Mouse (Mus musculus) forebrain, embryonic 10.5 days (tissue): ENCODE results near the gene Dip2b. TPM values are rescaled to one million over a fixed set of nuclear protein-coding genes. Genes with fewer than 3 reads are reported as not detected.

Experiments
- DNase-seq: peaks from one replicate; pipeline ENCODE4 v3.0.0-alpha.2; 2017; ENCODE audit warnings: low spot score; ENCODE audit errors: extremely low spot score
- H3K27ac ChIP-seq: fragments of 300-500 bp; sonication (generic); 2 replicates; pipeline ENCODE4 v1.5.1; 2016; ENCODE audit warnings: mild to moderate bottlenecking
- H3K27me3 ChIP-seq: fragments of 300-500 bp; sonication (generic); 2 replicates; pipeline ENCODE4 v1.6.1; 2016; ENCODE audit warnings: mild to moderate bottlenecking; ENCODE audit not compliant: poor library complexity, severe bottlenecking
- H3K36me3 ChIP-seq: fragments of 300-500 bp; sonication (generic); replicated peaks from 2 replicates; pipeline ENCODE4 v1.6.1; 2016; ENCODE audit warnings: mild to moderate bottlenecking, moderate library complexity
- H3K4me1 ChIP-seq: fragments of 300-500 bp; sonication (generic); 2 replicates; pipeline ENCODE4 v1.6.1; 2016
- H3K4me3 ChIP-seq: fragments of 300-500 bp; sonication (generic); 2 replicates; pipeline ENCODE4 v1.5.1; 2016; ENCODE audit warnings: mild to moderate bottlenecking, moderate library complexity
- H3K9me3 ChIP-seq: fragments of 300-500 bp; sonication (generic); 2 replicates; pipeline ENCODE4 v1.6.1; 2016; ENCODE audit warnings: mild to moderate bottlenecking, moderate library complexity
- WGBS: fragments of 180-500 bp; shearing (Covaris S2); methylation state at CpG from one replicate; pipeline ENCODE4 v1.1.7; 2016; 5-methylcytosine and 5-hydroxymethylcytosine counted together
- polyA plus RNA-seq: library from polyadenylated mRNA; unstranded; fragments of >200 nt; fragmentation: Nextera tagmentation; extraction: Ambion mirVana; gene quantifications from 2 replicates; pipeline ENCODE4 v1.2.1, GENCODE M21; 2016

Dip2b gene
- polyA plus RNA-seq, 1 experiment from 2014 or later: 17.4 TPM

GRCm38 (mm10) chr15:100181841-100182240, 143.4 kb downstream of the Dip2b start:
- Histone ChIP-seq H3K27me3 (no peaks in the 10 kb centered on the region), H3K4me3 (no peak overlapping the region), H3K36me3 (peaks cover 91% of the 10 kb centered on the region), H3K4me1 (no peaks in the 10 kb centered on the region), H3K27ac (no peak overlapping the region), H3K9me3 (no peaks in the 10 kb centered on the region)
- DNase-seq: no peak
- 92% methylated on average over 10 of the region's 10 CpGs for WGBS

- Histone ChIP-seq H3K27me3 (no peaks in the 10 kb centered on the region), H3K9me3 (no peaks in the 10 kb centered on the region), H3K36me3 (peaks cover 91% of the 10 kb centered on the region), H3K4me3 (no peak overlapping the region), H3K27ac (no peak overlapping the region), H3K4me1 (no peaks in the 10 kb centered on the region)
- 92% methylated on average over 28 of the region's 28 CpGs for WGBS
- no peak for DNase-seq
Observed at GRCm38 (mm10) chr15:100182526-100183280, 144.2 kb downstream of the Dip2b start.

GRCm38 (mm10) chr15:100183510-100183909, 145.0 kb downstream of the Dip2b start:
- 92% methylated on average over 10 of the region's 10 CpGs for WGBS

GRCm38 (mm10) chr15:100184821-100185496, 146.5 kb downstream of the Dip2b start:
- Histone ChIP-seq H3K27ac (no peak overlapping the region), H3K4me3 (no peak overlapping the region), H3K27me3 (no peaks in the 10 kb centered on the region), H3K9me3 (no peaks in the 10 kb centered on the region), H3K4me1 (no peaks in the 10 kb centered on the region), H3K36me3 (peaks cover 98% of the 10 kb centered on the region)
- no peak for DNase-seq
- 90% methylated on average over 5 of the region's 5 CpGs for WGBS

More at GRCm38 (mm10) chr15:100183510-100183909, 145.0 kb downstream of the Dip2b start:
- no peaks in the 10 kb centered on the region for H3K4me1 ChIP-seq
- no peak for DNase-seq
- H3K36me3 ChIP-seq: peaks cover 92% of the 10 kb centered on the region
- no peaks in the 10 kb centered on the region for H3K9me3 ChIP-seq
- H3K27me3 ChIP-seq: no peaks in the 10 kb centered on the region
- no peak overlapping the region for H3K4me3 ChIP-seq
- no peak overlapping the region for H3K27ac ChIP-seq

GRCm38 (mm10) chr15:100186234-100186633, 147.8 kb downstream of the Dip2b start:
- no peak for DNase-seq
- H3K4me1 ChIP-seq: no peaks in the 10 kb centered on the region
- WGBS: 95% methylated on average over 9 of the region's 9 CpGs

GRCm38 (mm10) chr15:100186882-100187672, 148.6 kb downstream of the Dip2b start:
- no peak overlapping the region for H3K27ac ChIP-seq
- no peak overlapping the region for H3K4me3 ChIP-seq
- H3K27me3 ChIP-seq: no peaks in the 10 kb centered on the region
- H3K4me1 ChIP-seq: no peaks in the 10 kb centered on the region
- no peaks in the 10 kb centered on the region for H3K9me3 ChIP-seq
- 97% methylated on average over 8 of the region's 8 CpGs for WGBS
- H3K36me3 ChIP-seq: peaks cover 98% of the 10 kb centered on the region
- no peak for DNase-seq

More at GRCm38 (mm10) chr15:100186234-100186633, 147.8 kb downstream of the Dip2b start:
- no peak overlapping the region for H3K27ac ChIP-seq
- H3K4me3 ChIP-seq: no peak overlapping the region
- peaks cover 98% of the 10 kb centered on the region for H3K36me3 ChIP-seq
- H3K9me3 ChIP-seq: no peaks in the 10 kb centered on the region
- no peaks in the 10 kb centered on the region for H3K27me3 ChIP-seq

GRCm38 (mm10) chr15:100188542-100188941, 150.1 kb downstream of the Dip2b start:
- no peaks in the 10 kb centered on the region for H3K4me1 ChIP-seq
- H3K27ac ChIP-seq: no peak overlapping the region
- DNase-seq: no peak
- no peak overlapping the region for H3K4me3 ChIP-seq
- no peaks in the 10 kb centered on the region for H3K9me3 ChIP-seq
- H3K36me3 ChIP-seq: peaks cover 99% of the 10 kb centered on the region
- H3K27me3 ChIP-seq: no peaks in the 10 kb centered on the region
- 96% methylated on average over 5 of the region's 5 CpGs for WGBS

- Histone ChIP-seq H3K4me3 (no peak overlapping the region), H3K27me3 (no peaks in the 10 kb centered on the region), H3K9me3 (no peaks in the 10 kb centered on the region), H3K36me3 (peaks cover 99% of the 10 kb centered on the region), H3K4me1 (no peaks in the 10 kb centered on the region), H3K27ac (no peak overlapping the region)
- DNase-seq: no peak
- WGBS: 92% methylated on average over 14 of the region's 14 CpGs
Observed at GRCm38 (mm10) chr15:100188962-100189404, 150.5 kb downstream of the Dip2b start.

GRCm38 (mm10) chr15:100190083-100190482, 151.6 kb downstream of the Dip2b start:
- Histone ChIP-seq H3K27me3 (no peaks in the 10 kb centered on the region), H3K4me3 (no peak overlapping the region), H3K9me3 (no peaks in the 10 kb centered on the region), H3K36me3 (peaks cover 99% of the 10 kb centered on the region), H3K27ac (no peak overlapping the region), H3K4me1 (no peaks in the 10 kb centered on the region)
- no peak for DNase-seq
- WGBS: 94% methylated on average over 5 of the region's 5 CpGs

GRCm38 (mm10) chr15:100198983-100199745, 160.7 kb downstream of the Dip2b start:
- no peaks in the 10 kb centered on the region for H3K4me1 ChIP-seq
- 90% methylated on average over 11 of the region's 11 CpGs for WGBS

GRCm38 (mm10) chr15:100199790-100200189, 161.3 kb downstream of the Dip2b start:
- DNase-seq: no peak
- peaks cover 91% of the 10 kb centered on the region for H3K36me3 ChIP-seq
- no peak overlapping the region for H3K4me3 ChIP-seq
- H3K9me3 ChIP-seq: no peaks in the 10 kb centered on the region
- no peak overlapping the region for H3K27ac ChIP-seq
- WGBS: 86% methylated on average over 3 of the region's 3 CpGs
- H3K4me1 ChIP-seq: no peaks in the 10 kb centered on the region
- H3K27me3 ChIP-seq: no peaks in the 10 kb centered on the region

More at GRCm38 (mm10) chr15:100198983-100199745, 160.7 kb downstream of the Dip2b start:
- Histone ChIP-seq H3K9me3 (no peaks in the 10 kb centered on the region), H3K36me3 (peaks cover 92% of the 10 kb centered on the region), H3K27me3 (no peaks in the 10 kb centered on the region), H3K27ac (no peak overlapping the region), H3K4me3 (no peak overlapping the region)
- no peak for DNase-seq

GRCm38 (mm10) chr15:100201806-100202205, 163.3 kb downstream of the Dip2b start:
- WGBS: 92% methylated on average over 3 of the region's 3 CpGs
- Histone ChIP-seq H3K9me3 (no peaks in the 10 kb centered on the region), H3K4me1 (no peaks in the 10 kb centered on the region), H3K4me3 (no peak overlapping the region), H3K36me3 (peaks cover 93% of the 10 kb centered on the region), H3K27me3 (no peaks in the 10 kb centered on the region), H3K27ac (no peak overlapping the region)
- no peak for DNase-seq
